9 mouse cellular contexts compared by ENCODE assay signal in the genomic region with DNA sequence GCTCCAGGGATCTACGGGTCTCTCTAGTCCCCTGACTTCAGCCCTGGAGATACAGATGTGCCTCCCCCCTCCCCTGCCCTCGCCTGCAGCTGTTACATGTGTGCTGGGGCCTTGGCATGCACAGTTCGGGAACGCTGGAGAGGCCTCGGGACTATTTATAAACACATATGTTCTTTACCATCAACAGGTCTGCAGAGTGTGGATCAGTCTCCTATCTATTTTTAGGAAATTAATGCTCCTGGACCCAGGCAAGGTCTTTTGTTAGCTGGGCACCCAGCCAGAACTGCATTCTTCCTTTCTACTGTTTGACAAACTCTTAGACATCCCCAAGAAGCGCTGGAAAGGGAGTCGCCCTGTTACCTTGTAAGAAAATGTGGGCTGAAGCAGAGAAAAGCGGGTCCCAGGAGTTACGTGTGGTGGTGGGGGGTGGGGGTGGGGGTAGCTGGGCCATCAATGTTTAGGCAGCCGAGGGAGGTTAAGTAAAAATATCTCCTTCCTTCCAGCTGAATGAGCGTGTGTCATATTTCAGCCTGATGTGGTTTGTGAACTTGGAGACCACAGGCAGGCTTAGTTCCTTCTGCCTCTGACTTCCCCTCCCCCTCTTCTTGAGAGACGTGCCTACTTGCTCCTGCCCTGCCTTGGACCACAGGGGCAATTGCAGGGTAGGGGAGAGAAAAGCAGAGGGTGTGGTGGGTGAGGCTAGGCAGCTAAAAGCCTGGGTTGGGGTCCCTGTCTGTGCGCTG. TPM values are rescaled to one million over a fixed set of nuclear protein-coding genes. Genes with fewer than 3 reads are reported as not detected.
DNase-seq lines count a peak whose midpoint lies in the region; ATAC-seq and TF ChIP-seq lines count a peak whose summit lies in the region.
"Had no signal": no experiment of that assay in that cellular context is flagged by ENCODE, and none has a peak within 500 bp of the region (broad histone marks: within the 10 kb centered on the region; RNA-seq: fewer than 3 reads in every experiment).

No protein-coding gene starts in this region.

- H3K27ac ChIP-seq in embryonic fibroblast, embryonic 13.5 days (ENCODE audit: insufficient read depth, low read length) = peak overlapping the region; percentile 89
- no peak overlapping the region for H3K27ac ChIP-seq in midbrain, embryonic 13.5 days
- H3K27ac ChIP-seq: forebrain, embryonic 15.5 days had no signal

- no peaks in the 10 kb centered on the region for H3K9me3 ChIP-seq in midbrain, embryonic 13.5 days
- H3K9me3 ChIP-seq: forebrain, embryonic 15.5 days had no signal

- no peak overlapping the region for H3K9ac ChIP-seq in midbrain, embryonic 13.5 days (replicated peaks)
- H3K9ac ChIP-seq: forebrain, embryonic 15.5 days had no signal

- TF ChIP-seq CTCF in C2C12 (IDR thresholded peaks at IDR 0.05; ENCODE audit: control insufficient read depth, insufficient read depth, insufficient read length) = no peak
- TF ChIP-seq CTCF in embryonic fibroblast, embryonic 13.5 days (IDR thresholded peaks at IDR 0.05; ENCODE audit: borderline replicate concordance, insufficient read depth, low read length) = no peak

- DNase-seq in heart, adult 11 months = peak; percentile 91
- no peak for DNase-seq in heart, adult 8-10 months (ENCODE audit: low spot score)
- DNase-seq in layer of hippocampus, adult 8-10 months (ENCODE audit: low spot score in 2 of 2) = no peak
- DNase-seq in testis, postnatal 14 days (ENCODE audit: low spot score) = no peak

- no peak overlapping the region for H3ac ChIP-seq in C2C12 (ENCODE audit: control insufficient read depth, insufficient read length, low read depth)

- H3K4me2 ChIP-seq in midbrain, embryonic 13.5 days (replicated peaks) = no peak overlapping the region
- H3K4me2 ChIP-seq: forebrain, embryonic 15.5 days had no signal

- 51% methylated on average over 13 of the region's 13 CpGs for WGBS in midbrain, embryonic 13.5 days

- no peak for TF ChIP-seq POLR2A in embryonic fibroblast, embryonic 13.5 days (IDR thresholded peaks at IDR 0.05; ENCODE audit: low read depth, low read length)

- no peaks in the 10 kb centered on the region for H3K36me3 ChIP-seq in C2C12 (ENCODE audit: control insufficient read depth, insufficient read depth)
- no peaks in the 10 kb centered on the region for H3K36me3 ChIP-seq in midbrain, embryonic 13.5 days
- H3K36me3 ChIP-seq: forebrain, embryonic 15.5 days had no signal

- H3K4me1 ChIP-seq in embryonic fibroblast, embryonic 13.5 days (ENCODE audit: control insufficient read depth, insufficient read depth, low read length) = peaks cover 27% of the 10 kb centered on the region
- peaks cover 10% of the 10 kb centered on the region for H3K4me1 ChIP-seq in midbrain, embryonic 13.5 days (replicated peaks)

- H3K79me2 ChIP-seq in C2C12 (ENCODE audit: control insufficient read depth, insufficient read depth) = peaks cover 75% of the 10 kb centered on the region

- H3K4me3 ChIP-seq in C2C12 (ENCODE audit: insufficient read depth, poor library complexity, severe bottlenecking) = no peak overlapping the region
- peak overlapping the region; percentile 94 for H3K4me3 ChIP-seq in embryonic fibroblast, embryonic 13.5 days (ENCODE audit: insufficient read depth, low read length)
- H3K4me3 ChIP-seq in midbrain, embryonic 13.5 days (replicated peaks) = no peak overlapping the region
- H3K4me3 ChIP-seq: forebrain, embryonic 15.5 days had no signal

- no peaks in the 10 kb centered on the region for H3K27me3 ChIP-seq in C2C12 (ENCODE audit: control insufficient read depth, insufficient read depth, insufficient read length)
- peaks cover 33% of the 10 kb centered on the region for H3K27me3 ChIP-seq in midbrain, embryonic 13.5 days

- H3K79me3 ChIP-seq in C2C12 (ENCODE audit: low read depth) = peaks cover 38% of the 10 kb centered on the region

- peak; percentile 52 for ATAC-seq in megakaryocyte progenitor cell, adult 5-6 weeks (replicated peaks; ENCODE audit: poor library complexity)
- ATAC-seq in midbrain, embryonic 13.5 days = no peak
- ATAC-seq: forebrain, embryonic 15.5 days had no signal

TF ChIP-seq in C2C12, 6 proteins besides CTCF, POLR2A, EP300 and RAD21:
- TF ChIP-seq MAX (IDR thresholded peaks at IDR 0.05) (no peak), MYOD1 (IDR thresholded peaks at IDR 0.05; ENCODE audit: control insufficient read depth, insufficient read length, low read depth) (peak; percentile 67)

RNA-seq across cellular contexts. Expression of a gene that starts 3.3 kb away (rescaled TPM):
- total RNA-seq in heart, adult 8-10 months (2022) = 100 to 1,000 TPM; 584 to 827 (median 671) TPM
- 166 TPM for polyA plus RNA-seq in C2C12 (2012; fragmentation: generic; extraction: Trizol)
- polyA plus RNA-seq in embryonic fibroblast, embryonic 13.5 days (2011; ENCODE audit: insufficient read length, low read depth, missing spikeins) = 451 and 719 TPM in 2 replicates
- total RNA-seq in megakaryocyte progenitor cell, adult 5-6 weeks (2015) = 6.9 and 10.0 TPM in 2 replicates
- total RNA-seq in megakaryocyte progenitor cell, adult 5-6 weeks (2017) = 12.5 TPM in 2 replicates
- total RNA-seq in layer of hippocampus, adult 8-10 months (2022) = 10 to 100 TPM; 41.3 to 77.4 (median 60.0) TPM
- 14.1 and 18.0 TPM in 2 replicates for polyA plus RNA-seq in midbrain, embryonic 13.5 days (2015; fragmentation: Nextera tagmentation; extraction: Ambion mirVana)

RNA-seq across cellular contexts. Expression of a gene that starts 58.6 kb away (rescaled TPM):
- total RNA-seq in heart, adult 8-10 months (2022) = 100 to 1,000 TPM; 120 to 139 (median 132) TPM
- 47.9 TPM for polyA plus RNA-seq in C2C12 (2012; fragmentation: generic; extraction: Trizol)
- polyA plus RNA-seq in embryonic fibroblast, embryonic 13.5 days (2011; ENCODE audit: insufficient read length, low read depth, missing spikeins) = 151 and 159 TPM in 2 replicates
- 110 and 111 TPM in 2 replicates for total RNA-seq in megakaryocyte progenitor cell, adult 5-6 weeks (2015)
- 105 and 106 TPM in 2 replicates for total RNA-seq in megakaryocyte progenitor cell, adult 5-6 weeks (2017)
- total RNA-seq in layer of hippocampus, adult 8-10 months (2022) = 100 to 1,000 TPM; 215 to 240 (median 217) TPM
- polyA plus RNA-seq in midbrain, embryonic 13.5 days (2015; fragmentation: Nextera tagmentation; extraction: Ambion mirVana) = 419 and 463 TPM in 2 replicates

Comparison
In these comparisons a context has a peak if more than half of its experiments do, and no peak if none do; other contexts are left out.
1. RNA of a gene that starts 3.3 kb away (total RNA-seq): 584 to 827 TPM in heart, adult 8-10 months; 41.3 to 77.4 TPM in layer of hippocampus, adult 8-10 months and 6.9 to 12.5 TPM in megakaryocyte progenitor cell, adult 5-6 weeks; every median in the first group is over 4 times any median in the second.